Mouse (Mus musculus) right cerebral cortex, adult 18-20 months (tissue): ENCODE measurements around the gene Scgb1c1.

Experiments
- DNase-seq: peaks from one replicate; pipeline ENCODE4 v3.0.0; 2022; ENCODE audit warnings: mixed read lengths

Scgb1c1 gene

DNA sequence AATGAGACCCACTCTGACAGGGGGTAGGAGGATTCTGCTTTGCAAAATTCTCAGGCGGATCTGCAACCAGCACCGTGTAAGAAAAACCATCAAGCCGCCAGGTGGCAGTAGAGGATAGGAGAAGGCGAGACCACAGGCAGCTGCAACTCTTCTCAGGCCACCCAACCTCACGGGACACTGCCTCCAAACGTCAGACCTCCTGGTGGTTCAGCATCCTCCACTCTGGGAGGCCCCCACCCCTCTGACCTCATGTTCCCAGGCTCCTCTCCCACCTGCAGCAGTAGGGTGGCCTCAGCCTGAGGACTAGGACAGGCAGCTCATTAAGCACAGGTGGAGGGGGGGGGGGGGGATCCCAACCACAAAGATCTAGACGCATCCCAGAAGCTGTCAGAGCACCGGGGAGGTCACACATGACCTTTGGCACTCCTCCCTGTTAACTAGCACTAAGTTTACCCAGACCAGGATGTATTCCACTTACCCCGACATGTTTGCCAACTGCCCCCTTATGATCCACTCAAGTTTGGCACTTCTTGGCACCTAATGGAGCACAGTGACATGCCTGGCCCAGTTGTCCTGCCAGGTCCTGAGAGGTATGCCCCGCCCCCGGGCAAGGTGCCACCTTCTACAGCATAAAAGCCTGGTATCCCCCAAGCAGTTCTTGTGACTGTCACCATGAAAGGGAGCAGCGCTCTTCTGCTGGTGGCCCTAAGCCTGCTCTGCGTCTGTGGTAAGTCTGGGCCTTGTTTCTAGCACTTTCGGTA, at the start of gene Scgb1c1:
Gene Scgb1c1, plus strand, starts transcription at position 643 of the 761 bp plus-strand sequence.
- peak; percentile 85 for DNase-seq

DNA sequence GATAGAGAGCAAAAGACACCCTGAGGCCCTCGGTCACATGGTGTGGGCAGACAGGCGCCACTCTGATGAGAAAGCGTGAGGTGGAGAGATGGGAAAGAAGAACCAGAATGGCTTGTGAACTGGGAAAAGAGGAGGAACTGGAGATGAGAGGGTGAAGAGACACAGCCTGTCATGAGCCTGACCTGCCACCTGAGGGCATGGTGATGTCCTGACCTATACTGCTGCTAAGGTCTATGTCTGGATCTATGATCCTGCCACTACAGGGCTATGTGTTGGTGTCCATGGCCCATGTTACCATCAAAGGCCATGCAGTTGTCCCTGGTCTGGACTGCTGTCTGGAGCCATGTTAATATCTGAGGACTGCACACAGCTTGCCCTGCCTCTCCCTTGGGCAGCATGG, 47.7 kb upstream of the Scgb1c1 start:
- no peak for DNase-seq

DNA sequence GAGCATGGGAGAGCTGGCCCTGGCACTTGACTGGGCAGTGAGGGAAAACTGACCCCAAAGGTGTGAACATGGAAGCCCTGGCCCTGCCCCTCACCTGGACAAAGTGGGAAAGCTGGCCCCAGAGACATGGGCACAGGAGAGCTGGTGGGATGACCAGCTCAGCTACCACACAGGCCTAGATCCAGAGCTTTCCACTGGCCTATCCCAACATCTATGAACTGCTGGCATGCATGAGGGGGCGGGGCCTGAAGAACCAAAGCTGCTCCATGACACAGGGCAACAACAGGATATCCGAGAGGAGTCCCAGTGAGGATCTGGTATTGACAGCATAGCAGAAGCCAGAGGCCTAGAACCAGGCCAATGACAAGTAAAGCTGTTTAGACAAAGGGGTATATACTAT, 47.1 kb upstream of the Scgb1c1 start:
- no peak for DNase-seq

DNA sequence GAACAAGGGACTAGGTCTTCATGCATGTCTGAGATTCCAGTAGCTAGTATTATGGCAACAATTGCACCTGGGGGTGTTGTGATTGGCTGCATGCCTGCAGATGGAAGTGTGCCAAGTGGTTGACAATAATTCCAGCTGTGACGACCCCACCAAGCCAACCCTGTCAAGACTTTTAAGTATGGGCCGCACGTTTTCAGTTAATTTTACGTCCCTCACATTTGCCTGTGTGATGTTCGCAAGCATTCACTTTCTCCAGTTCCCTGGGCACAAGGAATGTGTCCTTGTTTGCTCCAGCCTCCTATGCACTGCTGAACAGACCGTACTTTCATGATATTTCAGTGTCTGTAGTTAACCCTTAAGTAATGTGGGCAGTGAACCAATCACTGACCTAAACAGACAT, 42.7 kb upstream of the Scgb1c1 start:
- no peak for DNase-seq

DNA sequence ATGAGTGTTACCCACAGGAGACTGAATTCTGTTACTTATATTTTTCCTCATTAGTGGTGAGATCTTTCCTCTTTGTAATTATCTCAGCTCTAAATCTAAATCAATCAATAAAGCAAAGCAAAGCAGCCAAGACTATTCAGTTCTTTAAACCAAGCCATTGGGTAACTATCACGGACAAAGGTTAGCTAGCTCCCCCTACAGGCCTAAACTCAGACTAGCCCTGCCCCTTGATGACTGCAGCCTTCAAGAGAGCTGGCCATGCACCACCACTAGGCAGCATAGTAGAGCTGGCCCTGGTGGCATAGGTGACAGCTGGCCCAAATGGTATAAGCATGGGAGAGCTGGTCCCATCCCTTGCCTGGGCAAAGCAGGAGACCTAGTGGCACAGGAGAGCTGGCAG, 39.6 kb upstream of the Scgb1c1 start:
- DNase-seq, result peak; percentile 67

DNA sequence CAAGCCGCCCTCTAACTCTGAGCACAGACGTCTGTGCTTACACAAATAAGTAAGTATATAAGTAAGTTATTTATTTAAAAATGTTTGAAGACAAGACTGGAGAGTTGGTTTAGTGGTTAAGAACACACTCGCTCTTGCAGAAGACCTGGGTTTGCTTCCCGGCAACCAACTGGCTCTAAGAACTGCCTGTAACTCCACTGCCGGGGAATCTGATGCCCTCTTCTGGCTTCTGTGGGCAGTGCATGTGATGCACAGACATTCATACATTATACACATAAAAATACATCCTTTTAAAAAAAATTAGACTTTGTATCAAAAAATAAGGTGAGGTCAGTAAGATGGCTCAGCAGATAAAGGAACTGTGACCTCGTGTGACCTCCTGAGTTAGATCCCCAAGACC, 34.9 kb upstream of the Scgb1c1 start:
- DNase-seq, result no peak

DNA sequence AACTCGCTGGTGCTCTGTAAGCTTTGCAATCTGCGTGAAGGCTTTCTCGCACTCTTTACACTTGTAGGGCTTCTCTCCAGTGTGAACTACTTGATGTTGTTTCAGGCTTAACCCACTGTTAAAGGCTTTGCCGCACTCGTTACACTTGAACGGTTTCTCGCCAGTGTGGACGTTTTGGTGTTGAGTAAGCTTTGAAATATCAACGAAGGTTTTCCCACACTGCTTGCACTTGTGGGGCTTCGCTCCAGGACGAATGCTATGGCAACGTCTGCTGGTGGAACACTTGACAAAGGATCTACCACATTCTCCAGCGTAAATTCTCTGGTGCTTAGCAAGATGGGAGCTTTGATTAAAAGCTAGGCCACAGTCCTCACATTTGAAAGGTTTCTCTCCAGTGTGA, 33.6 kb upstream of the Scgb1c1 start:
- DNase-seq, result no peak

DNA sequence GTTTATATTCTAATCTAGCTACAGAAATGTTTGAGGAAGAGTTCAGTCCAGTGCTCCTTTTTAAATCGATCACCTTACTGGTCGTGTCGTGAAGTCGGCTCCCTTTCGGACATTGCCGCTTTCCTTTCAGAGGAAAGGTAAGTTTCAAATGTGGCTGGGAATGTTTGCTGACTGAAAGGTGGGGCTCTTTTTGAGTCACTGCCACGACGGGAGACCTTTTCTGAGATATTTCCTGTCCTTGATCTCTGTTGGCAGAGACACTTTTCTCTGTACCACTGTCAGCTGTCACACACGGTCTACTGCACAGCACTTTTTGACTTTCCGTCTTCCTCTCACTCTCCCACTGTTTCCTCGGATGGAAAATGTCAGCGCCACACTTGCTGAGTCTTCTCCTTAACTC, 32.5 kb upstream of the Scgb1c1 start:
- DNase-seq, result no peak

DNA sequence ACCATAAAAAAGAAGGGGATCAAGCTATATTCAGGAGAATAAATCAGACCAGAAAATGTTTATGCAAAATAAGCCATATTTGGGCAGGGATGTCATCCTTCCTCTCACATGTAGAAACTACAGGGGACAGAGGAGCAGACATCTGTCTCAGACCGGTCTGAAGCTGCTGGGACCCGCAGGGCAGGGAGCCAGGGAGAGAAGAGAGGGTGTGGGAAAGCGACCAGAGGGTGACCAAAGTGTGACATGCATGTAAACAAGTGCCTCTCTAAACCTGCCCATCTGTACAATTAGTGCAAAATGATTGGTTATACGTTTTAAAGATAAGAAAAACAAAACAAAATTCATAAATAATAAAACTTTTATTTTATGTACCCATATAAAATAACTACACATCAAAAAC, 25.2 kb upstream of the Scgb1c1 start:
- DNase-seq, result no peak

DNA sequence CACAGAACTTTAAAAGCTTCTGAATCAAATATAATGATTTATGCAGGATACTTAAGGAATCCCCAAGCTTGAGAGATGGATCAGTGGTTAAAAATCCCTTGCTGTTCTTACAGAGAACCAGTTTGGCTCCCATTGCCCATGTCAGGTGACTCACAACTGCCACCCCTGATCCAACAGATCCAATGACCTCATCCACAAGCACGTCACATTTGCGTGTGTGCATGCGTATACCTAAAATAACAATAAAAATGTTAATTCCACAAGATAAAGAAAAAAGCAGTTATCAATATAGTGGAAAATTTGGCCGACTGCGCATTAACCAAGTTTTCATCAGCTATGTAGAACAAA, 24.1 kb upstream of the Scgb1c1 start:
- DNase-seq, result no peak

DNA sequence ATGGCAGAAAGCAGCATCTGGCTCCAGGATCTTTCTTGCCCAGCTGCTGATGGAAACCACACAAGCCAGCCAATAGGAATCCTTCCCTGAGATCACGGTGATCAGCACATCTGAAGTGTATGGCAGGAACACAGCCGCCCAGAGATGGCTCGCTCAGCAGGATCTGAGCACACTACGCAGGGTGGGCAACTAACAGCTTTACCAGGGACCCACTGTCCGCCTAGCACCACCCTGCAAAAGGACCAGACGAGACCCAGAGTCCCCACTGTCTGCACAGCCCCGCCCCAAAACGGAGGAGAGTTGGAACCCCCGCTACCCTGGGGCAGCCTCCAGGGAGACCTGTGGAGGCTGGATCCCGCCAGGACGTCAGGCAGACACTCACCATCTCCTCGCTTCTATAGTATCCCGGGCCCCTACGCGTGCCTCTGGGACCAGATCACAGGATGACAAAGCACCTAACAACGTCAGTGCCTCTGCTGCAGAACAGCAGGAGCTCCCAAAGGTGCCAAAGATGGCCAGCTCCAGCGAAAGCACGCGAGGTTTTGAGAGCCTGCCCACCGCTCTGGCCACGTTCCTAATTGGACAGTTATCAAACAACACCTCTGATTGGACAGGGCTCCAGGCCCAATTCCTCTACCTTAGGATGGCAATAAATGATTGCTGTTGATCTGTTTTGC, 23.6 kb upstream of the Scgb1c1 start, which contains the start of gene Zfp941:
Gene Zfp941, minus strand, starts transcription at position 526 of the 677 bp plus-strand sequence.
- peak; percentile 79 for DNase-seq

DNA sequence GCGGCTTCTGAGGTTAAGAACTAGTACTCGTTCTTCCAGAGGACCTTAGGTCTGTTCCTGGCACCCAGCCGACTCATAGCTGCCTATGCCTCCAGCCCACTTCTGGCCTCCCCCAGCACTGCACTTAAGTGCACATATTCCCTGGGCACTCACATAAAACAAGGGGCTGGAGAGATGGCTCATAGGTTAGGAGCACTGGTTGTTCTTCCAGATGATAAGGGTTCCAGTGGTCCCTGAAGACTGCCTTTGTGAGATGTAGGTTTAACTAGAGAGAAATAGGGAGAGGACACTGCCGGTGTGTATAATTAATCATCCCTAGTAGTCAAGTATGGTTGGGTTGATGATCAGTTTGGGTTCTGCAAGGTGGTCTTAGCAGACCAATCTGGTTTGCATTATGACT, 22.6 kb upstream of the Scgb1c1 start:
- DNase-seq, result no peak

DNA sequence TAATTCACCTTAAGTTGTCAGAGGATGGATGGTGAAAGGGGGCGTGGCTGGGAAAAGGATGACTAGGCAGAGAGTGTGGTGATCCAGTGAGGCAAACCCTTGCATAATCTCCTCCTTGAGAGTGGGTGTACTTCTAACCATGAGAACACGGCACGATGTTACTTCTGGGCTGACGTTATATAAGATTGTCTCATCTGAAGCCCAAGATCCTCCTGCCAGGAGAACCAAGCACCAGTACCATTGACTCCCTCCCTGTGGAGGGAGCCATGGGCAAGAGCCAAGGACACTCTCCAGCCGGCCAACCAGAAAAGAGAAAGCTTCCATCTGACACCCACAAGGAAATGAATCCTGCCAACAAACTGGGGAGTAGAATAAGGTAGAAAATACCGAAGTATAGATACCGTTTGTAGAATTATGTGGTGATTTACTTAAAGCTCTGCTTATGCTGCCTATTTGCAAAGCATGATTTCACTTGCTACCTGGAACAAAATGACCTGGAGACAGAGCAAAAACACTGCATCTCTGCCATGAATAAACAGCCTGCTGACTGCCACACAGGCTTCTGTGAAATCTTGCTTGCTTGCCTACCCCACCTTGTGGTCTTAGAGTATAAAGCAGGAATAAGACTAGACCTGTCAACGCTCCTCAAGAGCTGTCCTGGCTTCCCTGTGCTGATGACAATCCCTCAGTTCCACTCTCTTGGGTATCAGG, 17.0 kb upstream of the Scgb1c1 start:
- DNase-seq, result peak; percentile 83

DNA sequence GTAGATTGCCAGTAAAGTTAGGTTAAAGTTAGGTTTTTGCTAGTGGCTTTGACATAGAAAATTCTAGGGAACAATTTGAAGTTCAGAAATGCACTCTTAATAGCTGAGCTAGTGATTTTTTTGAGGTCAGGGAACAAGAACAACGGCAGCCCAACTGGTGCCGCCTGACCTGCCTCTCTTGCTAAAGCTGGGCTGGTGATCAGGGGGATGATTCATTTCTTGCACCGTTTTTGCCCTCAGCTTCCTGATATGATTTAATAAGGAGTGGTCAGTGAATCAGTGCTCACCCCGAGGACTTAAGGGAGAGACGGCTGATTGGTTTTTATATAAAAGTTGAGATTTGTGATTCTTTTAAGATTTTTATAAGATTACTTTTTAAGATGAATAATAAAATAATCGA, 13.9 kb upstream of the Scgb1c1 start:
- DNase-seq, result no peak

DNA sequence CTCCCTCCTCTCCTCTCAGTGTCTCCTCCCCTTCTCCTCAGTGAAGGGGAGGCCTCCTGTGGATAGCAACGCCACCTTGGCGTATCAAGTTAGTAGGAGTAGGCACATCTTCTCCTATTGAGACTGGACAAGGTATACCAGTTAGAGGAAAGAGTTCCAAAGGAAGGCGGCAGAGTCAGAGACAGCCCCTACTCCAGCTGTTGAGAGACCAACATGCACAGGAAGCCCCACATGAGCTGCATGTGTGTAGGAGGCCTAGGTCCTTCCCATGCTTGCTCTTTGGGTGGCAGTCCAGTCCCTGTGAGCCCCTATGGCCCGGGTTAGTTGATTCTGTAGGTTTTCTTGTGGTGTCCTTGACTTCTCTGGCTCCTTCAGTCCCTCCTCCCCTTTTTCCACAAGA, 12.0 kb upstream of the Scgb1c1 start:
- no peak for DNase-seq

DNA sequence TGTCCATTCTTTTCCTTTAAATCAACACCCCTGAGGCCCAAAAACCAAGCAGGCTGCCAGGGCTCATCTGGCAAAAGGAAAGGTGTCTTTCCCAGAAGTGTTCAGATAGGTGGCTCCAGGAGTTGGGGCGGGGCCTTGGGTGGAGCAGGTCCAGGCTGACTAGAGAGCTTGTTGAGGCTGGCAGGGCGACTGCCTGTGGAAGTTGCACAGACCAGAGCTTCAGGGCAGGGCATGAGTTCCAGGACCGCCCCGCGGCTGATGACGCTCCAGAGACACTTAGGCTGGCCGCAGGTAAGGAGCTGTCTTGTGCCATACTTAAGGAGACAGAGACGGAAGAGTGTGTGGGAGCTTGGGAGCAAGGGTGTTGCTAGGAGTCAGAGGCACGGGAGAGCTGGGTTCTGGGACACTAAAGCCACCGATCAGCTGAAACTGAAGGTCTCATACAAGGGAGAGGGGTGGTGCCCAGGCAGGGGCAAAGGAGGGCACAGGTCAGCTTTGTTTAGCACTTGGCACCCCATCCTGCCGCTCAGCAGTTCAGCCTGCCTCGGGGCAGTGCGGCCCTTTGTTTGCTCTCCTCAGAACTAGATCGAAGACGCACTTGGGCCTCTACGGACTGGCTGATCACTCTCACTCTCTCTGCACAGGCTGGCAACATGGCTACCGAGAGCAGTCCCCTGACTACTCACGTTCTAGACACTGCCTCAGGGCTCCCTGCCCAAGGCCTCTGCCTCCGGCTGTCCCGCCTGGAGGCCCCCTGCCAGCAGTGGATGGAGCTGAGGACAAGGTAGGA, 10.2 kb upstream of the Scgb1c1 start, which contains the start of gene Urah:
Gene Urah, plus strand, starts transcription at position 51 of the 790 bp plus-strand sequence.
- DNase-seq, result no peak

DNA sequence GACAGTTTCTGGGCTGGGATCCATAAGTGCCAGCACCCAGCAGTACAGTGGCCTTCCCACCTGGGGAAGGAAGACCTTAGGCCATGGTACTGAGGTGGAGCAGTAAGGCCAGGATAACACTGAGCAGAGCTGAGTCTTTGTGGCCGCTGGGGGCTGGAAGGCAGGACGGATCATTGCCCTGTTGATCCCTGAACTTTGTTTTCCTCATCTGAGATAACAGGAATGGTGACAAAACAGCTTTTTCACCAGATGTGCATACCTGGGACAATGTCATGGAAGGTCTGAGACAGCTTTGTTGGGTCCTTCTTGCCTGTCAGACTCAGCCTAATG, 9.6 kb upstream of the Scgb1c1 start:
- DNase-seq, result no peak

DNA sequence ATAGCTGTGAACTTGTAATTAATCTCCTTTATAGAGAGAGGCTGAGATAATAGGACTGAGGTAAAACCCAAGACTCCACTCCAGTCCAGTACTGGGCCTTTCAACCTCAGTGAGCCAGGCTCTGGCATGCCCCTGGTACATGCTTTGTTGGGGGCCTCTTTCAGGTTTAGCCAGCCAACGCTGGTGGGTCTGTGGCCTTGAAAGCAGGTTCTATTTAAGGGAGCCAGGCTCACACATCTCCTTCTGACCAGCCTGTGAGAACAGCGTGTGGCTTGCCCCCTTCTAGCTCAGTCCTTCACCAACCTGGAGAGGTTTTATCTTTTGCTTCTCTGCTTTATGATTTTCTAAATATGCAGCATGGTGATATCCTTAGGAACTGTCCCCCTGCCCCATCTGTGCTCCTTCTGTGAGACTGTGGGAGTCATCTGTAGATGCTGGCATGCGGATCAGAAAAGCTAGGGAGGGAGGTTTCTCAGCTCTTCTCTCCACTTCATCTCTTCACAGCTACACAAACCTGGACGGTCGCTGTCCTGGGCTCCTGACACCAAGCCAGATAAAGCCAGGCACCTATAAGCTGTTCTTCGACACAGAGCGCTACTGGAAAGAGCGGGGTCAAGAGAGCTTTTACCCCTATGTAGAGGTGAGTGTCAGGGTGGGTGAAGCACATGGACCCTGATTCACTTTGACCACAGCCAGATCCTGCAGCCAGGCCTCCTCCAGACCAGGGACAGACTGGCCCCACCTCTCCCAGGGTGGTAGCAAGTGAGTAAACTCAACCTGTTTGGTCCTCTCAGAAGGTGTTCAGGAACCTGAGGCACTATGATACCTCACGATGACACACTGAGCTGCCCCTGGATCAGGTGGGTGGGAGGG, 8.9 kb upstream of the Scgb1c1 start:
- DNase-seq, result peak; percentile 55

DNA sequence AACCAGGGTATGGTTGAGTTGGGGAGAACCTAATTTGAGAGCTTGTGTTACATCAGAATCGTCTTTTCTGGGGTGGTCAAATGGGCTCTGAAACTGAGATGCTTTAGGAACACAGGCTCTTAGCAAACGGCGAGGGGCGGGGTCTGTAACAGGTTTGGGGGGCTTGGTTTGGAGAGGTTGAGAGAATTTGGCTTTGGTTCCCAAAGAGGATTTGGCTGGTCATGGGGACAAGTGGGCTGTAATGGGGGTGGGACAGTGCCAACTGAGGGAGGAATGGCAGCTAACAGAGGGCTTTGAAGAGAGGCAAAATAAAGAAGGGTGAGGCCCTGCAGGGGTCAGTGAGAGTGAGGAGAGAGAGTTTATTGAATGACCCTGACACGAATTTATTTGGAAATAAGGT, 5.8 kb upstream of the Scgb1c1 start:
- DNase-seq, result no peak

DNA sequence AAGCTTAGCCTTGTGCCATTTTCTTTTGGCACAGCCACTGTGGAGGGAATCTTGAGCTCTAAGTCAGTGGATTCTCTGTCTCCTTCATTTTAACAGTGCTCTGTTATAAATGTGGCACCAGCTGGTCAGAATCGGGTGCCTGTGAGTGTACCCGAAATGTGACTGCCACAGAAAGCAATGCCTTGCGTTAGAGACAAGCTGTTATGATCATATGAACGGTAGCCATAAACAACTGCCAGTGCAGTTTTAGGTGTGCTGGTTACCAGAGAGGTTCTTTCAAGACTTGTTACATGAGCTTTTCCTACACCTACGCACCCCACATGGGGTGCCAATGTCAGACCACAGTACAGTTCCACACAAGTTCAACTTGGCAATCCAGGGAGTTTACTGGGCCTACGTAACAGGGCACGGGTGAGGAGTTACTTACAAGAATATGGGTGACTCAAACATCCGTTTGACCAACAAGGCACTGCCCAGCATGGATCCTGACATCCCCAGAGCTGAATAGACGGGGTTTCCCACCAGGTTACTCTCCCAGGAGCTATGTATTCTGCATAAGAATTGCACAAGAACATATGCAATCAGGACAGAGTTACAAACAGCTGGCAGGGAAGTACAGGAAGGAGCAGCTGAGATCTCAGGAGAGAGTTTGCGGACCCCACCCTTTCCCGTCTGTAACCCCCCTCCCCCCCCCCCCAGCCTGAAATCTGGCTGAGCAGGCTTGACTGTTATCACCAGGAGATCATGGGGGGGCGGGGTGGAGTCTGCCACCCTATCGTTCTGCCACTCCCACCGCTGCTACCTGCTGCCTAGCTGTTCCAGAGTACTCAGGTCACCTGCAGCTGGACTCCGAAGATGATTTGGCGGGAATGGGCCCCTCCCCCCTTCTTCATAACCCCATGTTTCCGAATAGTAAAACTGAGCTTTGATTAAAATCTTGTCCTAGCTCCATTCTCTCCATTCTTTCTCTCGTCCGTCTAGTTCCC, 4.3 kb upstream of the Scgb1c1 start:
- no peak for DNase-seq

DNA sequence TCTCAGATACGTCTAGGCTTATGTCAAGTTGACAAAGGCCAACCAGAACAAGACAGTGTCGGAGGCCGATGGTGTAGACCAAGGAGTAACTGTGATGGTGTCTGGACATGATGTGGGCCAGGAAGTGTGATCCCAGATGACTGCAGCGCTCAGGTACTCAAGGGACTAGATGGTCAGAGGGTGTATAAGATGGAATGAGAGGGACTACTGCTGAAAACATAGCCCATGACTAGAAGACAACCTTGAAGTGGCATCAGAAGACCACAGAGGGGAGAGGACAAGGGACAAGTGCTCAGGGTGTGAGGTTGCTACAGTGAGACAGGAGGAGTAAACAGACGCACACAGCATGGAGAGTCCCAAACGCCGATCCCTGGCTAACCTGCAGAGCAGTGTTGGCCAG, 1.5 kb upstream of the Scgb1c1 start:
- no peak for DNase-seq
